Mouse (Mus musculus) G1E (cell line): Measurements from ENCODE around the gene Ccdc77. TPM values are rescaled to one million over a fixed set of nuclear protein-coding genes. Genes with fewer than 3 reads are reported as not detected.
"Not testable (repeated sequence)": the region's sequence is repeated elsewhere in the genome, so short reads cannot be mapped to it uniquely, and the experiment has no call there.

ENCODE experiments used
- ATAC-seq: 2 replicates; pipeline ENCODE4 v1.8.0; 2016; ENCODE audit warnings: mild to moderate bottlenecking; ENCODE audit not compliant: insufficient number of reproducible peaks, poor library complexity, low FRiP score, severe bottlenecking; ENCODE audit errors: extremely low read depth
- DNase-seq: peaks from one replicate; pipeline ENCODE4 v3.0.0; 2012; ENCODE audit warnings: low spot score
- H3K27me3 ChIP-seq: 2 replicates; pipeline ENCODE4 v1.6.1; 2012; ENCODE audit warnings: mild to moderate bottlenecking, low read length, inconsistent platforms; ENCODE audit not compliant: insufficient read depth
- H3K36me3 ChIP-seq: replicated peaks from 2 replicates; pipeline ENCODE3; 2012; ENCODE audit warnings: mild to moderate bottlenecking, inconsistent platforms
- H3K4me1 ChIP-seq: 2 replicates; pipeline ENCODE4 v1.6.1; 2012; ENCODE audit warnings: low read depth, low read length, inconsistent platforms, mixed read lengths; ENCODE audit not compliant: insufficient read depth
- H3K4me3 ChIP-seq: 2 replicates; pipeline ENCODE4 v1.5.1; 2012; ENCODE audit warnings: low read depth, mild to moderate bottlenecking, inconsistent platforms, low read length, moderate library complexity, mixed read lengths
- H3K9me3 ChIP-seq: replicated peaks from 2 replicates; pipeline ENCODE4 v1.6.1; 2012; ENCODE audit warnings: inconsistent platforms
- CTCF ChIP-seq: IDR thresholded peaks from 2 replicates; pipeline ENCODE4 v1.5.1; 2012; ENCODE audit warnings: low read depth, low read length, inconsistent platforms, mixed read lengths
- GATA1 ChIP-seq: IDR thresholded peaks from 2 replicates; pipeline ENCODE4 v1.6.1; 2012; ENCODE audit warnings: borderline replicate concordance, low read length, inconsistent platforms, mixed read lengths
- GATA2 ChIP-seq: IDR thresholded peaks from 2 replicates; pipeline ENCODE4 v1.6.1; 2012; ENCODE audit warnings: low read depth, low read length, inconsistent platforms, borderline replicate concordance
- POLR2AphosphoS5 ChIP-seq: IDR thresholded peaks from 2 replicates; pipeline ENCODE4 v1.6.1; 2012; ENCODE audit warnings: low read depth, low read length, inconsistent platforms; ENCODE audit not compliant: insufficient replicate concordance
- TAL1 ChIP-seq: conservative IDR thresholded peaks from 2 replicates; pipeline ENCODE4 v1.6.1; 2012; ENCODE audit warnings: low read depth, low read length, inconsistent platforms, mixed read lengths
- polyA plus RNA-seq: library from polyadenylated mRNA; stranded (reverse); fragments of >175 nt; gene quantifications from 2 replicates; pipeline ENCODE4 v1.2.3, GENCODE M21; 2012
- total RNA-seq, 2 experiments: library from RNA; stranded (forward) in 1 of 2; stranded (reverse) in 1 of 2; fragments of 200-1000 nt in 1 of 2; fragments of >200 nt in 1 of 2; fragmentation: Nextera tagmentation in 1 of 2; gene quantifications; 2 replicates each; pipeline ENCODE4 v1.2.3; 2014 to 2017

The Ccdc77 gene
- total and polyA plus RNA-seq, 3 experiments = 3.4 to 33.6 (median 31.9) TPM

GRCm38 (mm10) chr6:120301137-120301536 lies 63.0 kb downstream of the Ccdc77 start:
- Histone ChIP-seq H3K36me3 (no peaks in the 10 kb centered on the region), H3K4me3 (no peak overlapping the region), H3K27me3 (peaks cover 14% of the 10 kb centered on the region; the same call in 1 of the 2 replicates), H3K4me1 (no peaks in the 10 kb centered on the region), H3K9me3 (no peaks in the 10 kb centered on the region)
- DNase-seq (no peak), ATAC-seq (no peak)
- no peak for TF ChIP-seq GATA1
- no peak for TF ChIP-seq POLR2AphosphoS5
- TF ChIP-seq GATA2 = no peak
- TF ChIP-seq TAL1 = no peak
- no peak for TF ChIP-seq CTCF

GRCm38 (mm10) chr6:120296589-120296988 lies 67.6 kb downstream of the Ccdc77 start:
- H3K9me3 ChIP-seq, DNase-seq, H3K4me1 ChIP-seq, ATAC-seq, H3K4me3 ChIP-seq, H3K36me3 ChIP-seq: not testable (repeated sequence)
- H3K27me3 ChIP-seq = peaks cover 20% of the 10 kb centered on the region; the same call in 1 of the 2 replicates

- peaks cover 5% of the 10 kb centered on the region; the same call in 1 of the 2 replicates for H3K4me1 ChIP-seq
- DNase-seq = no peak
- H3K36me3 ChIP-seq = no peaks in the 10 kb centered on the region
- H3K4me3 ChIP-seq = no peak overlapping the region
- peaks cover 15% of the 10 kb centered on the region; the same call in 1 of the 2 replicates for H3K27me3 ChIP-seq
- no peak for ATAC-seq
- no peaks in the 10 kb centered on the region for H3K9me3 ChIP-seq
- TF ChIP-seq TAL1 = no peak
These were observed 69.4 kb downstream of the Ccdc77 start for GRCm38 (mm10) chr6:120294785-120295133.

- no peaks in the 10 kb centered on the region for H3K9me3 ChIP-seq
- no peak for ATAC-seq
- peaks cover 5% of the 10 kb centered on the region; the same call in 1 of the 2 replicates for H3K4me1 ChIP-seq
- TF ChIP-seq TAL1 (no peak), GATA2 (no peak)
- peaks cover 19% of the 10 kb centered on the region; the same call in 1 of the 2 replicates for H3K27me3 ChIP-seq
- no peak within 1 kb of the TSS for H3K4me3 ChIP-seq
- DNase-seq = no peak
- H3K36me3 ChIP-seq = no peaks in the 10 kb centered on the region
These were observed 70.0 kb downstream of the Ccdc77 start, which contains the start of the genes D330020A13Rik and B4galnt3 for GRCm38 (mm10) chr6:120294056-120294784. D330020A13Rik (plus strand) TSS chr6:120294364. B4galnt3 (minus strand) TSS chr6:120294559.

GRCm38 (mm10) chr6:120291396-120292009 lies 72.7 kb downstream of the Ccdc77 start:
- peaks cover 5% of the 10 kb centered on the region; the same call in 1 of the 2 replicates for H3K4me1 ChIP-seq
- H3K27me3 ChIP-seq = peaks cover 21% of the 10 kb centered on the region; the same call in 1 of the 2 replicates
- H3K9me3 ChIP-seq = no peaks in the 10 kb centered on the region
- ATAC-seq = no peak
- TF ChIP-seq GATA2 (no peak), TAL1 (no peak), CTCF (no peak), POLR2AphosphoS5 (no peak), GATA1 (no peak)
- no peaks in the 10 kb centered on the region for H3K36me3 ChIP-seq
- no peak for DNase-seq
- H3K4me3 ChIP-seq = no peak overlapping the region

GRCm38 (mm10) chr6:120289430-120289829 lies 74.7 kb downstream of the Ccdc77 start:
- peaks cover 2% of the 10 kb centered on the region; the same call in 1 of the 2 replicates for H3K4me1 ChIP-seq
- peaks cover 16% of the 10 kb centered on the region; the same call in 1 of the 2 replicates for H3K27me3 ChIP-seq
- no peak for ATAC-seq

GRCm38 (mm10) chr6:120288541-120288940 lies 75.6 kb downstream of the Ccdc77 start:
- Histone ChIP-seq H3K27me3 (peaks cover 8% of the 10 kb centered on the region; the same call in 1 of the 2 replicates), H3K9me3 (no peaks in the 10 kb centered on the region), H3K36me3 (no peaks in the 10 kb centered on the region), H3K4me3 (no peak overlapping the region), H3K4me1 (no peaks in the 10 kb centered on the region)
- DNase-seq = no peak
- TF ChIP-seq TAL1 (no peak), POLR2AphosphoS5 (no peak), GATA2 (no peak), CTCF (no peak), GATA1 (no peak)
- ATAC-seq = no peak

More at GRCm38 (mm10) chr6:120289430-120289829, 74.7 kb downstream of the Ccdc77 start:
- no peaks in the 10 kb centered on the region for H3K9me3 ChIP-seq
- no peak for TF ChIP-seq POLR2AphosphoS5
- TF ChIP-seq TAL1 = no peak
- TF ChIP-seq GATA1 = no peak
- no peak for TF ChIP-seq GATA2
- no peak for TF ChIP-seq CTCF
- H3K4me3 ChIP-seq = no peak overlapping the region
- DNase-seq = no peak
- H3K36me3 ChIP-seq = no peaks in the 10 kb centered on the region
